Mouse (Mus musculus): Measurements from ENCODE around the gene Vmn2r51.
"Not testable (repeated sequence)": the region's sequence is repeated elsewhere in the genome, so short reads cannot be mapped to it uniquely, and the experiment has no call there.

The Vmn2r51 gene

GRCm38 (mm10) chr7:10105641-10106040, at the start of gene Vmn2r51:
Gene Vmn2r51 (minus strand): TSS chr7:10105741.
- not testable (repeated sequence) for DNase-seq (ENCODE audit: low spot score)

- not testable (repeated sequence) for DNase-seq (ENCODE audit: low spot score)
Measured at GRCm38 (mm10) chr7:10053196-10053595, 52.3 kb downstream of the Vmn2r51 start, which contains the start of gene Vmn2r50. Gene Vmn2r50 (minus strand): TSS chr7:10053296.
